ENCODE assay signal across 1 mouse cellular context in the genomic region with DNA sequence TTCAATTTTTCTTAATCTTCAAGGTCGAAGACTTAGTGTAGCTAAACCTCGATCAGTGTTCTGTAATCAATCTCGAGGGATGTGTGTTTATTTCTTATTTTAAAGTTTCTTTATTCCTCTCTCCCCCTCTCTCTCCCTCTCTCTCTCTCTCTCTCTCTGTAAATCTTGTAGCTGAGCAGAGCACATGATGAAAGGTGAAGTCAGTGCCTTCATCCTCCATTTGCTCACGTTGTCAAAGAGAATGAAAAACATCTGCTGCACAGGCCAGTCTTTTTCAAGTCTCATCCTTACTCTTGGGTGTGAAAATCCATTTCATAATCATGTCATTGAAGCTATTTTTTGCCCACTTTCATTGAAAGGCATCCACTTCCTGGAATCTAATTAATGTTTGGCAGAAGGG.
TF ChIP-seq lines count a peak whose summit lies in the region.

No protein-coding gene starts in this region.

TF ChIP-seq in CH12.LX, 34 proteins besides CTCF, POLR2A, EP300 and RAD21 (continued from another document):
- TF ChIP-seq JUND (conservative IDR thresholded peaks at IDR 0.05; ENCODE audit: low read depth, low read length) = no peak
- no peak for TF ChIP-seq TBP (conservative IDR thresholded peaks at IDR 0.05; ENCODE audit: low read depth, low read length)
- TF ChIP-seq USF2 (conservative IDR thresholded peaks at IDR 0.05; ENCODE audit: low read depth, low read length) = no peak
- TF ChIP-seq HCFC1 (IDR thresholded peaks at IDR 0.05; ENCODE audit: low read depth, low read length) = no peak
- TF ChIP-seq MAZ (IDR thresholded peaks at IDR 0.05; ENCODE audit: low read depth, low read length) = no peak
- TF ChIP-seq ZNF384 (IDR thresholded peaks at IDR 0.05; ENCODE audit: low read depth, low read length) = no peak
- no peak for TF ChIP-seq ZKSCAN1 (IDR thresholded peaks at IDR 0.05; ENCODE audit: borderline replicate concordance, low read depth, low read length)
- TF ChIP-seq ZC3H11A (IDR thresholded peaks at IDR 0.05; ENCODE audit: low read depth, low read length) = no peak
- TF ChIP-seq MYC (IDR thresholded peaks at IDR 0.05; ENCODE audit: low read depth, low read length) = no peak
- TF ChIP-seq UBTF (IDR thresholded peaks at IDR 0.05; ENCODE audit: low read depth, low read length) = no peak
- no peak for TF ChIP-seq ELF1 (IDR thresholded peaks at IDR 0.05; ENCODE audit: low read depth, low read length)
- no peak for TF ChIP-seq TCF12 (IDR thresholded peaks at IDR 0.05; ENCODE audit: low read depth, low read length)
TF ChIP-seq in CH12.LX: peak in this region for 0.
